ENCODE assay signal across 9 mouse cellular contexts in the genomic region with DNA sequence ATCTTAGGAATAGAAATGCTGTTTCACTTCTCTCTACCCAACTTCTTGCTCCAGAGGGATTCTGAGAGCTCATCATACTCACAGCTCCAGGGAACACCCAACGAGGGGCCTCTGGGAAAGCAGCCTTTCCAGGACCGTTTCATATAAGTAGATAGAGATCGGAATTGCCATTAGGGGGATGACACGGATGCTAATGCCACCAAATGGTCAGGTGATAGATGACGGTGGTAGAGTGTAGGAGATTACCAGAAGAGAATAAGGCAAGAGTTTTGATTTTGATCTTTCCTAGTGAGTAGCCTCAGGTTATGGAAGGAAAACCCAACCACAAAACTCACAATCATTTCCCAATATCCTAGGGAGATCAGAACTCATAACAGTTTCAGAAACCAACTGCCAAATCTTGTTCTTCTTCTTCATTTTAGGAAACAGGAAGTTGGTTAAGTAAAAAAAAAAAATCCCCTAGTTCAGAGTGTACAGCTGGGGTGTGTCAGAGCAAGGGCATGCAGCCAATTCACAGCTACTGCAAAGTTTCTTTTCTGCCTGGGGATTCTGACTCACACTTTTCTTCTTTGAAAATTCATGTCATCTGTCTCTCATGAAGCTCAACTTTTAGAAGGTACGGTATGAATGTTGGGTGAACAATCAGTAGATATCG. TPM values are rescaled to one million over a fixed set of nuclear protein-coding genes. Genes with fewer than 3 reads are reported as not detected.
DNase-seq lines count a peak whose midpoint lies in the region; ATAC-seq and TF ChIP-seq lines count a peak whose summit lies in the region.
"Had no signal": no experiment of that assay in that cellular context is flagged by ENCODE, and none has a peak within 500 bp of the region (broad histone marks: within the 10 kb centered on the region; RNA-seq: fewer than 3 reads in every experiment).

Gene Olfr433 (plus strand): TSS at position 183 of the 655 bp plus-strand sequence.

- 74% methylated on average over 7 of the region's 7 CpGs for WGBS in limb, embryonic 14.5 days
- 82% methylated on average over 7 of the region's 7 CpGs for WGBS in limb, embryonic 10.5 days
- 59% methylated on average over 7 of the region's 7 CpGs for WGBS in lung, embryonic 16.5 days
- 85% methylated on average over 7 of the region's 7 CpGs for WGBS in hindbrain, embryonic 13.5 days

- ATAC-seq in limb, embryonic 14.5 days (ENCODE audit: low FRiP score, low read depth), result no peak
- peak; percentile 63 for ATAC-seq in lung, embryonic 16.5 days (ENCODE audit: low read depth)
- no peak for ATAC-seq in hindbrain, embryonic 13.5 days (ENCODE audit: low FRiP score)

- H3K4me3 ChIP-seq in limb, embryonic 14.5 days (replicated peaks; ENCODE audit: low read length), result no peak within 1 kb of the TSS
- H3K4me3 ChIP-seq in limb, embryonic 10.5 days, result no peak within 1 kb of the TSS
- no peak within 1 kb of the TSS for H3K4me3 ChIP-seq in lung, embryonic 16.5 days (ENCODE audit: low read length)
- H3K4me3 ChIP-seq in hindbrain, embryonic 13.5 days, result no peak within 1 kb of the TSS

- DNase-seq in limb, embryonic 14.5 days (ENCODE audit: low spot score), result peak; percentile 5
- DNase-seq in limb, embryonic 10.5 days (ENCODE audit: low spot score), result no peak
- peak; percentile 67 for DNase-seq in Muller cell, postnatal 12 days (ENCODE audit: inconsistent ontology term)
- DNase-seq in gastrocnemius, postnatal 36 days, result peak; percentile 31 to 48
- peak; percentile 11 for DNase-seq in thymus, postnatal 25 days
- no peak for DNase-seq in retina, embryonic 14.5 days (ENCODE audit: low spot score)

- no peak for TF ChIP-seq POLR2A in limb, embryonic 14.5 days (IDR thresholded peaks at IDR 0.05; ENCODE audit: borderline replicate concordance, extremely low read depth, insufficient read depth, insufficient read length)

- no peak within 1 kb of the TSS for H3K27ac ChIP-seq in limb, embryonic 14.5 days (replicated peaks; ENCODE audit: low read depth, low read length)
- H3K27ac ChIP-seq in limb, embryonic 10.5 days, result no peak within 1 kb of the TSS
- H3K27ac ChIP-seq in lung, embryonic 16.5 days (ENCODE audit: low read length), result peak within 1 kb of the TSS; percentile 59; the same call in 1 of the 2 replicates
- no peak within 1 kb of the TSS for H3K27ac ChIP-seq in hindbrain, embryonic 13.5 days

- H3K4me2 ChIP-seq in limb, embryonic 14.5 days (replicated peaks; ENCODE audit: low read depth, low read length, severe bottlenecking), result no peak within 1 kb of the TSS
- H3K4me2 ChIP-seq in lung, embryonic 16.5 days (ENCODE audit: low read depth, low read length), result no peak within 1 kb of the TSS
- H3K4me2 ChIP-seq in hindbrain, embryonic 13.5 days, result no peak within 1 kb of the TSS

- H3K9me3 ChIP-seq in limb, embryonic 14.5 days (ENCODE audit: control insufficient read depth, low read length), result no peaks in the 10 kb centered on the region
- H3K9me3 ChIP-seq in limb, embryonic 10.5 days (replicated peaks), result no peaks in the 10 kb centered on the region
- H3K9me3 ChIP-seq in lung, embryonic 16.5 days (ENCODE audit: control insufficient read depth, low read length), result no peaks in the 10 kb centered on the region
- no peaks in the 10 kb centered on the region for H3K9me3 ChIP-seq in hindbrain, embryonic 13.5 days

- H3K36me3 ChIP-seq in limb, embryonic 14.5 days (ENCODE audit: control insufficient read depth, insufficient read depth, low read length), result no peaks in the 10 kb centered on the region
- H3K36me3 ChIP-seq in limb, embryonic 10.5 days, result no peaks in the 10 kb centered on the region
- no peaks in the 10 kb centered on the region for H3K36me3 ChIP-seq in lung, embryonic 16.5 days (ENCODE audit: control insufficient read depth, insufficient read depth, low read length)
- no peaks in the 10 kb centered on the region for H3K36me3 ChIP-seq in hindbrain, embryonic 13.5 days

- no peaks in the 10 kb centered on the region for H3K27me3 ChIP-seq in limb, embryonic 14.5 days (ENCODE audit: control insufficient read depth, insufficient read depth, low read length)
- no peaks in the 10 kb centered on the region for H3K27me3 ChIP-seq in limb, embryonic 10.5 days (ENCODE audit: low read depth, poor library complexity, severe bottlenecking)
- no peaks in the 10 kb centered on the region for H3K27me3 ChIP-seq in lung, embryonic 16.5 days (ENCODE audit: control insufficient read depth, insufficient read depth, low read depth, low read length)
- no peaks in the 10 kb centered on the region for H3K27me3 ChIP-seq in hindbrain, embryonic 13.5 days

- intact Hi-C loops in gastrocnemius, postnatal 36 days (cut with DNase I), result no loop called here

- no peaks in the 10 kb centered on the region for H3K4me1 ChIP-seq in limb, embryonic 14.5 days (ENCODE audit: control insufficient read depth, insufficient read depth, low read length)
- no peaks in the 10 kb centered on the region for H3K4me1 ChIP-seq in limb, embryonic 10.5 days
- H3K4me1 ChIP-seq in lung, embryonic 16.5 days (replicated peaks; ENCODE audit: control insufficient read depth, insufficient read depth, low read length), result no peaks in the 10 kb centered on the region
- no peaks in the 10 kb centered on the region for H3K4me1 ChIP-seq in hindbrain, embryonic 13.5 days (replicated peaks)

- H3K9ac ChIP-seq in limb, embryonic 14.5 days (ENCODE audit: low read depth, low read length, severe bottlenecking), result no peak within 1 kb of the TSS
- H3K9ac ChIP-seq in lung, embryonic 16.5 days (ENCODE audit: low read length), result no peak within 1 kb of the TSS
- no peak within 1 kb of the TSS for H3K9ac ChIP-seq in hindbrain, embryonic 13.5 days

RNA-seq across cellular contexts. Expression of gene Olfr433, which starts in this region (rescaled TPM):
- polyA plus RNA-seq in limb, embryonic 14.5 days (2012; rRNA removed), result 0.05 TPM in 1 of 2 replicates, not detected in the other
- polyA plus RNA-seq in limb, embryonic 14.5 days (2014; fragmentation: Nextera tagmentation; extraction: Ambion mirVana), result 0.07 TPM in 1 of 2 replicates, not detected in the other
- not detected in 2 replicates for polyA plus RNA-seq in limb, embryonic 10.5 days (2016; fragmentation: Nextera tagmentation; extraction: Ambion mirVana)
- not detected for total RNA-seq in gastrocnemius, postnatal 36 days (2021)
- polyA plus RNA-seq in lung, embryonic 16.5 days (2015; fragmentation: Nextera tagmentation; extraction: Ambion mirVana), result not detected in 2 replicates
- polyA plus RNA-seq in hindbrain, embryonic 13.5 days (2015; fragmentation: Nextera tagmentation; extraction: Ambion mirVana), result not detected in 2 replicates
- total RNA-seq: layer of hippocampus, postnatal 25 days had no signal

Comparison
In these comparisons a context has a peak if more than half of its experiments do, and no peak if none do; other contexts are left out.
1. Peak in DNase-seq in limb, embryonic 14.5 days; RNA of the gene not detected or under 1 TPM.
2. Peak in DNase-seq in gastrocnemius, postnatal 36 days; RNA of the gene not detected or under 1 TPM.
3. Peak in ATAC-seq and H3K27ac ChIP-seq in lung, embryonic 16.5 days; RNA of the gene not detected or under 1 TPM.
4. DNase-seq: peak in Muller cell, postnatal 12 days (single experiment) and thymus, postnatal 25 days (single experiment); none in limb, embryonic 10.5 days (single experiment) and retina, embryonic 14.5 days (single experiment).